Mouse (Mus musculus): Measurements from ENCODE around the gene Psg16. TPM values are rescaled to one million over a fixed set of nuclear protein-coding genes. Genes with fewer than 3 reads are reported as not detected.

Psg16 gene
- 0.72 TPM in 1 of 2 replicates, not detected in the other for total RNA-seq (2015; ENCODE audit: low replicate concordance)
- total RNA-seq (2017; ENCODE audit: low replicate concordance): not detected in 2 replicates

DNA sequence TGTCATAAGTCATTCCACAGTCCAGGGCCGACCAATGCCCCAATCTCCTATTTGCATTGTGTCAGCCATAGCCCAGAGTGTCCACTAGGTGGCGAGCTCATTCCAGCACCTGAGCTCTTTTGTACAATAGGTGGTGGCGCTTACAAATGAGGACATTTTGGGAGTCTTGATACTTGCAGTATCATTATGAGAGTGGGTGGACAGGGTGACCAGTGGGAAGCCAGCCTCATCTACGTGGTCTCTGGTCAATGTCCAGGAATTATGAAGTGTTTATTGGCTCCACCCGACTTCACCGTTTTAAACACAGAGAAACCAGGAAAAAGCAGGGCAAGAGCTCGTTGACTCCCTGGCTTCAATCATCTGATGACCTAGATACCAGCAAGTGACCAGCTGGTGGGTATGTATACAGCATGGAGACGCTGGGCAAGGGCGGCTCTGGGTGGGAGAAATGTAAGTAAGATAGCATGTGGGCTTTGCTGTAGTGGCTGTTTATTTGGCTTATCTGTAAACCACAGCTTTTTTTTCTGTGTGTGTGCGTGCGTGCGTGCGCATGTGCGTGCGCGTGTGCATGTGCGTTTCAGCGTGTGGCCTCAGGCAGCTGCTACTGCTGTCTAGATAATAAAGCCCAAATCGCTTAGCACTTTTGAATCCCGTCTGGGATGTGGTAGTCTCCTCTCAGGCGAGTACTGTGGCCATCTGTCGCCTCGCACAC lies at the start of gene Psg16:
TSS of gene Psg16 (plus strand) at position 137 of the 712 bp plus-strand sequence.
- peak; percentile 90 for ATAC-seq (replicated peaks; ENCODE audit: low FRiP score, poor library complexity, severe bottlenecking)

DNA sequence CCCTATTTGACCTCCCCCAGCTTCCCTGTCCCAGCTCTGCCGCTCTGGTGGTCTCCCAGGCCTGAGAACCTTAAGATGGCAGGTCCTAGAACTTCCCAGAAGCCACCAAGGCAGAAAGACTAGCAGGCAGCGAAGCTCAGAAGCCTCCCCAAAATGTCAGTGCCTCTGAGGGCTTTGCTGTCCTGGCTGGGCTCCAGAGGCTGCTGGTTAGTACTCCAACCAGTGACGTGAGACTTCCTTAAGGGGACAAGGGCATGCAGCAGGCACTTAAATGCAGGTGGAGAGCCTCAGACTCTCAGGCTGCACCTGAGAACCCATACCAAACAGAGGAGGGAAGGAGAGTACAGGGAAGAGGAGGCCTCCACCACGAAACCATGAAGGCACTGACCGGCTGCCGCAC lies 49.7 kb upstream of the Psg16 start:
- no peak for ATAC-seq (replicated peaks; ENCODE audit: low FRiP score, poor library complexity, severe bottlenecking)

DNA sequence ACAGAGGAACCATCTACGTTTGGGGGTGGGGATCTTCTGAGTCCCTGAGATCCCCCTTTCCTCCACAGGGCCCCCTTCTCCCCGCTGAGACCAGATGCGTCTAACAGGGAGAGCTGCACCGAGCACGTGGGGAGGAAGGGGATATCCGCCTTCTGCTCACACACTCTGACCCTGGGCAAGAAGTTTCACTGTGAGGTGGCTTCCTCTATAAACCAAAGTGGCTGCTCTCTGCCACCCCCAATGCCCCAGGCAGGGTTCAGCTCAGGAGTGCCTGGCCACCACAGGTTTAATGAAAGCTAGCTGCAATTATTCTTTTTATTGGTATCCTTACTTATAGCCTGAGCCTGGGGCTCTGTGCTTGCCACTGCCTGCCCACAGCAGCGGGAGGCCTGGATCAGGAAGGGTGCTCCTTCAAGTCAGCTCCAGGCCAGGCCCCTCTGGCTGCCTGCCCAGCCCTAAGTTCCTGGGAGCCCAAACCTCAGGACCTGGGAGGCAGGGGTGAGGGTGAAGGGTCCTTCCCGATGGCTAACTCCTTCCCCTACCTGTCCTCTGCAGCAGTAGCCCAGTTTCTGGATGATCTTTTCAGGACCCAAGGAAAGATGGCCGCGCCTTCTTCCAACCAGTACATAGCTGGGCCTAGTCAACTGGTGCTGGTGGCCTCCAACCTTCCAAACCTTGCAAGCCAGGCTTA lies 48.9 kb upstream of the Psg16 start:
- ATAC-seq (replicated peaks; ENCODE audit: low FRiP score, poor library complexity, severe bottlenecking): no peak

DNA sequence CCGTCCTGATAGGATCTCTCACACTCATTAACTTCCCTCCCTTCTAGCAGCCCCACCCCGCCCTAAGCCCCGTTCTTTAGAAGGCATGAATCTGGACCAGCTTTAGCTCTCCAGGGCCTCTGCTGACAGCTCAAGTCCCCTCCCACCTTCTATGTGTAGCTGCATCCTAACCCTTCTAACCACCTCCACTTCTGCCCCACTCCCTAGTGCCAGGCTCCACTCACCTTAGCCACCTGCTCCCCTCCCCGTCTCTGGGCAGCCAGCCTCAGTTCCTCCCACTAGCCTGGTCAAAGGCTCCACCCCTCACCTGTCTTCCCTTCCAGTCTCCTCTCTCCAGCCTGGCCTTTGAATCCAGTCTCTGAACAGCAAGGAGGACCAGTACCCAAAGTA lies 48.3 kb upstream of the Psg16 start:
- ATAC-seq (replicated peaks; ENCODE audit: low FRiP score, poor library complexity, severe bottlenecking): no peak

DNA sequence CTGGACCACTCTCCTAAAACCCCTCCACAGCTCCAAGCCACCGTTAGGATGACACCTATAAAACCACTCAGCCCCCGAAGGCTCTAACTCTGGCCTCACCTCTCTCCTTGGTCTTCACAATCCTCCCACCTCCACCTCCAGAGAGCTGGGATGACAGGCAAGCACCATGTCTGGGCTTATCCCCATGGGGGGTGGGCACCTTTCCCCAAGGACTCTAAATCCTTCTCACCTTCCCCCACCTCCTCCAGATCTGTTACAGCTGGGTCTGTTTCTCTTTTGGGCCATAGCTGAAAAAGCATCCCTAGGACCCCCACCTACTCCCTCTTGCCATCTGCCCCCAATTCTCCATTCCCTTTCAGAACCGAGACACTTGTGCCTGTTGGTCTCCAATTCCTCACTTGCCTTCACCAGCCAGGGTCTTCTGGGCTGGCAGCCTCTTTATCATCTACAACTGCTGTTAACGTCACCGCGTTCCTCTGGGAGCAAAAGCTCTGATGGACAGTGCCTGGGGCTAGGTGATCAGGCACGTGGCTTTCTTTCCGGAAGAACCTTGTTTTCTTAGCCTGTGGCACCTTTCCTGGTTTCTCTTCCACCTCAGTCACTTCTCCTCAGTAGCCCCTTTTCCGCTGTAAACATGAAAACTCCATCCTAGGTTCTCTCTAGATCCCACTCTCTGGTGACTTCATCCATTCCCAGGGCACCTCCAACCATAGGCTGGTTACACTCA lies 47.8 kb upstream of the Psg16 start:
- no peak for ATAC-seq (replicated peaks; ENCODE audit: low FRiP score, poor library complexity, severe bottlenecking)

DNA sequence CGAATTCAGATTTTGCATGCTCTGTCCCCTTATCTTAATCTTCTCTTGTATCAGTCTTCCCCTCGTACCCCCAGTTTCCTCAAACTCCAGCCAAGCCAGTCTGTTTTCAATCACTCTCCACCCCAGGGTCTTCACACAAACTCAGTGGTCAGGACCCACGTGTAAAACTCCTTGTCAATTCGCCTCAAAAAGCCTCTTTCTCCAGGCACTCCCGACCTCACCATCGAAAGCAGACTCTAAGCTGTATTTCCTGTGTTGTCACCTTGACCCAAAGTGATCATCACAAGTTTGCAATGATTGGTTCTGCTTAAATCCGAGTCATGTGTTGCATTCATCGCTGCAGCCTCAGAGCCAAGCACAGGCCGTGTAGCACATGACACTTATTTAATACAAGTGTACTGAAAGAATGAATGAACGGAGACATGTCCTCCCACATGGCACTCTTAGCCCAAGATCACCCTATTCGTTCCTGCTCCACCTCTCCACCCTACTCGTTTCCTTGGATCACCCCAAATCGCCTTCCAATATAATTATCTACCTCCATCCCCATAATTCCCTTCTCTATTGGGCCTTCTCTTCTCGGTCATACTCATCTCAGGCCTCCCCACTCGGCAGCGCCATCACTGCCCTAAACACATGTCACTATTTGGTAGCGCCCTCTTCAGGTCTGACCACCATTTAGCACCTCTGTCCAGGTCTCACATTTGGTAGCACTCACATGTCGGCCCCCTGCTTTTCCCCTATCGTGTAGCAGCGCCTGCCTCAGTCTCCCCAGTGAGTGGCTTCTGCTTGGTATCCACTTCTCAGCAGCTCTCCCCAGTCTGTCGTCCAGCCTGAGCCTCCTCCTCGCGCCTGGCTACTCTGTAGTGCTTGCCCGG lies 46.9 kb upstream of the Psg16 start:
- peak; percentile 69 for ATAC-seq (replicated peaks; ENCODE audit: low FRiP score, poor library complexity, severe bottlenecking)

DNA sequence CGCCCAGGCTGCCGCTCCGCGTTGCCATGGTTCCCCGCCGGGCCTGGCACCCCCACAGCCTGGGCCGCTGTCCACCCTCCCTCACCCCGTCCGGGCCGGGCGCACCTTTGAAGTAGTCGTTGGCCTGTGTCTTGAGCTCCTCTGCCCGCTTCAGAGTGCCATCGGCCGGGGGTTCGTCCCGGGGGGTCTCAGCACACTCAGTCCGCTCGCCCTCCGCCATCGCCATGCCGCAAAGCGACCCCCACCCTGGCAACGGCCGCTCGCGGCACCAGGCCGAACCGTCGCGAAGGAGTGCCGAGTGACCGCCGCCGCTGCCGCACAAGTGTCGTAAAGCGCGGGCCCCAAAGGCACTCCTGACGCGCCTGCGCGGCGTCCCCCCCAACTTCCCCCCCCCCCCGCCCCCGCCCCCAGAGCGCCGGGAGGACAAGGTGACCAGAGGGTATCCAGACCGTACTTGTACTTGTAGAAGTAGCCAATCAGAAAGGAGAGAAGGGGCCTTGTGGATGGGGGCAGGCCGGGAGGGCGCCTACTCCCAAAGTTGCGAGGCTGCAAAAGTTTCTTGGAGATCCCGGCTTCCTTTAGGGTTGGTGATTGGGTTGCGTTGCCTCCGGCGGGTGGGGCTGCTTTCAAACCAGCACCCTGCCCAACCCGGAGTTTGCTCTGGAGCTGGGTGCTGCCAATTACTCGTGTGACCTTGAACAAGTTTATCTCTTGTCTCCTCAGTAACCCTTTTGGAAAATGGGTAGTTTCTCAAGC lies 46.1 kb upstream of the Psg16 start, which contains the start of gene Ppp5c:
TSS of gene Ppp5c (minus strand) at position 337 of the 756 bp plus-strand sequence.
- peak; percentile 77 for ATAC-seq (replicated peaks; ENCODE audit: low FRiP score, poor library complexity, severe bottlenecking)

DNA sequence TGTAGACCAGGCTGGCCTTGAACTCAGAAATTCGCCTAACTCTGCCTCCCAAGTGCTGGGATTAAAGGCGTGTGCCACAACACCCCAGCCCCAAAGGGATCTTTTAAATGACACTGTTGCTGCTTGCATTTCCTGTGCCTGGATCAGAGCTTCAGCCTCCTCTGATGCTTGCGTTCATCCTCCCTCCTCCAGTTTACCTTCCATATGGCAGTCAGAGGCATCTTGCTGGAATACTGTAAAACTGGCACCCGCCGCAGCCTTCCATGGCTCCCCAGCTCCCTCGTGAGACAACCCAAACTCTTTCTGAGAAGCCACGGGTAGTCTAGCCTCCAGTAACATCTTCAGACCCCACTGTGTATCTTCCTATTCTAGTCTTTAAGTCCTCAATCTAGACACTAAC lies 44.9 kb upstream of the Psg16 start:
- ATAC-seq (replicated peaks; ENCODE audit: low FRiP score, poor library complexity, severe bottlenecking): no peak

DNA sequence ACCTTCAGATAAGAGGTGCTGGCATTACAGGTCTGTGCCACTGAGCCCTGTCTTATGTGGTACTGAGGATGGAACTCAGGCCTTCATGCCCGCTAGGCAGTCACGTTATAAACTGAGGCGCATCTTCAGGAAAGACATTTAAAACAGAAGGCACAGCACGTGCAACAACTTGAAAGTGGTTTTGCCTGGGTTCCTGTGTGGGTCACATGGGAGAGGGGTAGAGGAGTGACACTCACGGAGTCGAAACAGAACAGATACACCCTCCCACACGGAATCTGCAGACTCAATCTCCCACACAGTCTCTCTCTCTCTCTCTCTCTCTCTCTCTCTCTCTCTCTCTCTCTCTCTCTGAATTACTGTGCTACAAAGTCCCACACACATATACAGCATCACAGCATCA lies 43.6 kb upstream of the Psg16 start:
- ATAC-seq (replicated peaks; ENCODE audit: low FRiP score, poor library complexity, severe bottlenecking): no peak

DNA sequence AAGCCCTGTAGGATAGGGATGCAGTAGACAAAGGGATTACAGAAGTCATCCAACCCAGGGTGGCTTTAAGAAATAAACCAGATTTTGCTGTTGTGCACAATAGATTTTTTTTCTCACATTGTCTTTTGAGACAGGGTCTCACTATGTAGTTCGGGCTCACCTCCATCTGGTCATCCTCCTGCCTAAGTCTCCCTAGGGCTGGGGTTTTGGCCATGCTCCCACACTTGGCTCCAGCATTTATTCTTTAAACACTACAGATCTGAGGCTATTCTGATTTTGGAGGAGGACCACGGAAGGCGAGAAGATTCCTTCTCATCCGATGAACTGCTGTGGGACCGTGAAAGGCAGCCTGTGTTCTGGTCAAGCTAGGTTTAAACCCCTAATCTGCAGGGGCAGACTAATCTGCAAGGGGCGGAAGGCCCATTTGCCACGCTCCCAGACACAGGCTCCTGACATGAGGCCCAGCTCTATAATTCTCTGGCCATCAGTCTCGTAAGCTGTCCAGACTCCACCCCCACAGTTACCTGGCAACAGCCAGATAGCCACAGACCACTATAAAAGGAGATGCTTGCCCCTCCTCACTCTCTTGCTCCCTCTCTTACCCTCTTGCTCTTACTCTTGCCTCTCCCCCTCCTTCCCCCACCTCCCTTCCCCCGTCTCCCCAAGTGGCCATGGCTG lies 35.7 kb upstream of the Psg16 start:
- no peak for ATAC-seq (replicated peaks; ENCODE audit: low FRiP score, poor library complexity, severe bottlenecking)

DNA sequence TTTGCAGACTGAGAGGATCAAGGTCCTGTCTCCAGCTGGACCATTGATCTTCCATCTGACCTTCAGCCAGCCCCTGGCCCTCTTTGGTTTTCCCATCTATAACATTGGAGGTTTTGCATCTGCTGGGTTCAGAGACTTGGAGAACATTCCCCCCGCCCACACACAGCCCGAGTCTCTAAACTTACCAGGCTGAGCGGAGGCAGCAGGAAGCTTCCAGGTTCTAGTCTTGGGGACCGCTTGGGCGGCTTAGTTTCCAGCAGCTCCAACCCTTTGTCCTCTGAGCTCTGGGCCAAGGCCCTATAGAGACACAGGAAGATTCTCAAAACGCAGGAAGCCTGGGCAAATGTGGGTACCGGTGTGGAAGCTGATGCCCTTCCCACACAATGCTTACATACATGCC lies 34.5 kb upstream of the Psg16 start:
- ATAC-seq (replicated peaks; ENCODE audit: low FRiP score, poor library complexity, severe bottlenecking): no peak

DNA sequence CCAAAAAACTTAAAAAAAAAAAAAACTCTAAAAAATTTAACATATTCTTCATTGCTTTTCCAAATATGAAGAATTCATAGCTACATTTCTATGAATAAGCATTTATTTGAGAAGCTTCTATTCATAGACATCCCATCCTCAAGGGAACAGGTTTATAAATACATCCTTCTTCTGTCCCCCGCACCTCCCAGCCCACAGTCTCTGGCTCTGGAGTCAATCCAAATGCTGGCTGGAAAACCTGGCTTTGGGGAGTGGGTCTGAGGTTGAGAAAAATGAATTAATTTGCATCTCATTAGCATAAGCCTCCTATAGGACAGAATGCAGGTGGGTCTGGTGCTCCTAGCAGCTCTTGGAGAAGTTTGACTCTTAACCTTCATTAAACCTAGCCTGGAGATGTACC lies 28.1 kb upstream of the Psg16 start:
- no peak for ATAC-seq (replicated peaks; ENCODE audit: low FRiP score, poor library complexity, severe bottlenecking)

DNA sequence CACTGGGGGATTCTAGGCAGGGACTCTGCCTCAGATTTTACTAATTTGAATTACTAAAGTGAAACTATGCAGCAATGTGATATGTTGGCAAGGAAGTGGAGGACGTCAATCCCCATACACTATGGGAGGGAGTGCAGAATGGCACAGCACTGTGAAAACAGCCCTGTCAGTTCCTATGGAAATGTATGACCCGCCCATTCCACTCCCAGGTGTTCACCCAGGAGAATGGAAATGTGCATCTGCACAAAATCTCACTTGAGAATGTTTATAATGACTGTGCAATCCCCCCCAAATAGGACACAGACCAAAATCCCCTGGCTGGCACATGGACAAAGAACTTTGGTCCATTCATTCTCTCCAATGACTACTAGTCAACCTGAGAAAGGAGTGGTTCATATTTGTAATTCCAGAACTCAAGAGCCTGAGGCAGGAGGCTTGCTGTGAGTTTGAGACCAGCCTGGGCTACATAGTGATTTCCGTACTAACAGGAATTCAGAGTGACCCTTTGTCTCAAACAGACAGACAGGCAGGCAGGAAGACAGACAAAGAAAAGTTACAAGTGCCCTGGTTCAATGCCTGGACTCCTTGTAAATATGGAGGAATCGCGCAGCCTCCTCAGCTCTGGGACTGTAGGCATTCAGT lies 26.7 kb upstream of the Psg16 start:
- no peak for ATAC-seq (replicated peaks; ENCODE audit: low FRiP score, poor library complexity, severe bottlenecking)

DNA sequence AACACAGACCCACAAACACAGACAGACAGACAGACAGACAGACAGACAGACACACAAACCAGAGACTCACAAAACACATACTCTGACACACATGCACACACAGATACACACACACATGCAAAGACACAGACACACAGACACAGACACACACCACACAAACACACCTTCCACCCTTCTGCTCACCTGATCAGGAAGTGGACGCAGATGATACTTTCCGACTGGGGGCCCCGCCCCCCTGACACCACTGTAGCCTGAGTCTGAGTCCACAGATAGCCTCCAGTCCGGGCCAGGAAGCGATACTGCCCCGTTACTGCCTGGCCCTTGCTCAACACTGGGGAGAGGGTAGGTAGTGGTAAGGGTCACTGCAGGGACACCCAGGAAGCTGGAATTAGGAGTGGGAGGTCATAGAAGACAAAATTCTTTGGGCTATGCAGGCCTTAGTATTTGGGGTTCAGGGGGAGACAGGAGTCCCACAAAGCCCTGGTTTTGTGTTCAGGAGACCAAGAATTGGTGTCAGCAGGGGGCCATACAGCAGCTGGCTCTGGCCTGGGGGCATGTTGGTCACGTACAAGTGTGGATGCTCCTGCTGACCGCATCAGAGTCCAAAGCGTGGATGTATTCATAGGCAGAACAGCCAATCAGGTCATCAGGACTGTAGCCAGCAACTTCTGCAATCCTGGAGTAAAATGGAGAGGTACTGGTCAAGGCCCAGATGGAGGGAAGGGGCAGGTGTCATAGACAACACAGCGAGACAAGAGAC lies 25.2 kb upstream of the Psg16 start:
- ATAC-seq (replicated peaks; ENCODE audit: low FRiP score, poor library complexity, severe bottlenecking): no peak

DNA sequence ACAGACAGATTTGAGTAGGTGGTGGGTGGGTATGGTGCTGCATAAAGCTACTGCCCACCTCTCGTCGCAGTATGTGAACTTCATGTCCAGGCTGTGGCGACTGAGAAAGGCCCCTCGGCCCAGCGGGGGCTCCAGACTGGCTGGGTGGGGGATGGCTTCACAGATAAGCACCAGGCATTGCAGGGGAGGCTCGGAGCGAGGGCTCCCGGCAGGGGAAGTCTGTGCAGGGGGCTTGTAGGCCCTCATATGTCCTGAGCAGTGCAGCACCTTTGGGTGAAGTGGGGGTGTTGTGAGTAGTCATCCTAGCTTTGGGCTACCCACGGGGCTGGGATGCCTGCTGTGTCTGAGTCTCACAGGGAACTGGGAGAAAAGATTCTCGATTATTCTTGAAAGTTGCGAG lies 23.3 kb upstream of the Psg16 start:
- ATAC-seq (replicated peaks; ENCODE audit: low FRiP score, poor library complexity, severe bottlenecking): no peak

DNA sequence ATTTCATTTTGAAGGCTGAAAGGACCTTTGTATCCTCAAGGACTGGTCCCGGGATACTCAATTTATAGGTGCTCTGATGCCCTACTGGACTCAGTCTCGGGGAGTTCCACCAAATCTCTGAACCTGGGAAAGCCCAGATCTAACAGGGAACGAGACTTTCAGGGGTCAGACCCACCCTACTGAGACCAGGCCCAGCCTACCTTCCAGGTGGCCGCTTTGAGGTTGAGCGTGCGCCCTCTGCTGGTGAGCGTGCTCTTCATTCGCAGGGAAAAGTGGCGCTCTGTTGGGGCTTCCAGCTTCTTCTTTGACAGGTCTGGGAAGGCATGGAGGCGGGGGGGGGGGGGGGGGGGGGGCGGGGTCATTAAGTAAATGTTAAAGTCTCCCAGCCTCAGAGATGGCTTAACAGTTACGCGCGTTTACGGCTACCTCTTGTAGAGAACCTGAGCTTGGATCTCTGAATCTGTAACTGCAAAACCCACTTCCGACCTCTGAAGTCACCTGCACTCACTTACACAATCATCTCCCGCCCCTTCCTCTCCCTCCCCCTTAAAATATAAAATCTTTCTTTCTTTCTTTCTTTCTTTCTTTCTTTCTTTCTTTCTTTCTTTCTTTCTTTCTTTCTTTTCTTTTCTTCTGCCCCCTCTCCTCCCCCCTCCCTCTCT lies 22.8 kb upstream of the Psg16 start:
- no peak for ATAC-seq (replicated peaks; ENCODE audit: low FRiP score, poor library complexity, severe bottlenecking)

Measured in erythroid progenitor cell, adult 5-6 weeks (primary cell).